Comparison of ENCODE assay signal across 8 mouse cellular contexts in the genomic region with DNA sequence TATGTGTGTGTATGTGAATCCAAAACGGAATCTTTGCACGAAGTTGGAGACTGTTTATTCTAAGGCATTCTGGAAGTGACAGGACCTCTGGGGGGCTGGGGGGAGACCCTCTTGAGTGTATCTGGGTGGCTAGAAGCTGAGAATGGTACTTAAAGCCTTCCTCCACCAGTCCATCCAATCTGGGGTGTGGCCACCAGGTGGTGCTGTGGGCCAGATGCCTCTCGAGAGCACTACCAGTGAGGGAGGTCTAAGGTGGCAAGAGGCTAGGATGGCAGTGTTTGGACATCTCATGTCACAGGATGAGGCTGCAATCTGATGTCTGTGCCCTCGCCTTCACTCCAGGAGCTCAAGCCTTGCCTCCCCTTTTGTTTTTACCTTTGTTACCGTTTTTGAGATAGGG. TPM values are rescaled to one million over a fixed set of nuclear protein-coding genes. Genes with fewer than 3 reads are reported as not detected.
DNase-seq lines count a peak whose midpoint lies in the region; ATAC-seq and TF ChIP-seq lines count a peak whose summit lies in the region.

No protein-coding gene starts in this region.

- H3K4me3 ChIP-seq in limb, embryonic 14.5 days (replicated peaks; ENCODE audit: low read length) = no peak overlapping the region
- H3K4me3 ChIP-seq in thymus, adult 2 months (ENCODE audit: control insufficient read depth, insufficient read depth, low read length) = no peak overlapping the region

- DNase-seq in 3134 (ENCODE audit: extremely low read depth, insufficient read length, low spot score) = peak; percentile 60
- peak; percentile 87 for DNase-seq in Muller cell, postnatal 12 days (ENCODE audit: inconsistent ontology term)
- DNase-seq in cerebellum, adult 9-10 months = peak; percentile 84
- DNase-seq in frontal cortex, postnatal 10 days (ENCODE audit: low spot score in 2 of 2) = peak; percentile 22 to 67
- peak; percentile 59 to 90 for DNase-seq in kidney, adult 8-10 months
- DNase-seq in limb, embryonic 14.5 days (ENCODE audit: low spot score) = peak; percentile 70
- DNase-seq in ovary, adult 18-20 months (ENCODE audit: low spot score) = peak; percentile 43
- DNase-seq in thymus, adult 2 months = peak; percentile 86

- WGBS in limb, embryonic 14.5 days = 19% methylated on average over 5 of the region's 5 CpGs
- WGBS in thymus, adult 2 months = 20% methylated on average over 5 of the region's 5 CpGs

- no peak overlapping the region for H3K27ac ChIP-seq in limb, embryonic 14.5 days (replicated peaks; ENCODE audit: low read depth, low read length)
- no peak overlapping the region for H3K27ac ChIP-seq in thymus, adult 2 months (ENCODE audit: control insufficient read depth, insufficient read depth, low read length)

- H3K4me1 ChIP-seq in limb, embryonic 14.5 days (ENCODE audit: control insufficient read depth, insufficient read depth, low read length) = peaks cover 6% of the 10 kb centered on the region
- no peaks in the 10 kb centered on the region for H3K4me1 ChIP-seq in thymus, adult 2 months (replicated peaks; ENCODE audit: control insufficient read depth, insufficient read depth, low read length)

- peak; percentile 87; the same call in 1 of the 2 replicates for TF ChIP-seq CTCF in thymus, adult 2 months (IDR thresholded peaks at IDR 0.05; ENCODE audit: borderline replicate concordance, control insufficient read depth, extremely low read depth, insufficient read depth, low read length, poor library complexity)

- no peaks in the 10 kb centered on the region for H3K9me3 ChIP-seq in limb, embryonic 14.5 days (ENCODE audit: control insufficient read depth, low read length)

- H3K27me3 ChIP-seq in limb, embryonic 14.5 days (ENCODE audit: control insufficient read depth, insufficient read depth, low read length) = no peaks in the 10 kb centered on the region
- H3K27me3 ChIP-seq in thymus, adult 2 months (ENCODE audit: control insufficient read depth, insufficient read depth, low read length) = no peaks in the 10 kb centered on the region

- H3K36me3 ChIP-seq in limb, embryonic 14.5 days (ENCODE audit: control insufficient read depth, insufficient read depth, low read length) = peaks cover 43% of the 10 kb centered on the region
- no peaks in the 10 kb centered on the region for H3K36me3 ChIP-seq in thymus, adult 2 months (ENCODE audit: control insufficient read depth, insufficient read depth, low read length)

- H3K9ac ChIP-seq in limb, embryonic 14.5 days (ENCODE audit: low read depth, low read length, severe bottlenecking) = no peak overlapping the region

- no peak overlapping the region for H3K4me2 ChIP-seq in limb, embryonic 14.5 days (replicated peaks; ENCODE audit: low read depth, low read length, severe bottlenecking)

- TF ChIP-seq POLR2A in limb, embryonic 14.5 days (IDR thresholded peaks at IDR 0.05; ENCODE audit: borderline replicate concordance, extremely low read depth, insufficient read depth, insufficient read length) = no peak
- no peak for TF ChIP-seq POLR2A in thymus, adult 2 months (IDR thresholded peaks at IDR 0.05; ENCODE audit: control insufficient read depth, extremely low read depth, insufficient read depth, low read length, poor library complexity)

- peak; percentile 55; the same call in 1 of the 2 replicates for ATAC-seq in limb, embryonic 14.5 days (ENCODE audit: low FRiP score, low read depth)

RNA-seq across cellular contexts. Expression of gene Tsku, which starts 12.0 kb away (rescaled TPM):
- 44.0 and 61.0 TPM in 2 replicates for polyA plus RNA-seq in limb, embryonic 14.5 days (2012; rRNA removed)
- 28.6 and 31.4 TPM in 2 replicates for polyA plus RNA-seq in limb, embryonic 14.5 days (2014; fragmentation: Nextera tagmentation; extraction: Ambion mirVana)
- 10.2 and 11.1 TPM in 2 replicates for polyA plus RNA-seq in thymus, adult 2 months (2012; rRNA removed)

RNA-seq across cellular contexts. Expression of gene Acer3, which starts 28.1 kb away (rescaled TPM):
- 22.6 and 23.6 TPM in 2 replicates for polyA plus RNA-seq in limb, embryonic 14.5 days (2012; rRNA removed)
- 35.7 and 37.9 TPM in 2 replicates for polyA plus RNA-seq in limb, embryonic 14.5 days (2014; fragmentation: Nextera tagmentation; extraction: Ambion mirVana)
- 6.7 and 9.1 TPM in 2 replicates for polyA plus RNA-seq in thymus, adult 2 months (2012; rRNA removed)
